Mouse (Mus musculus) lung, postnatal 25 days (tissue): ENCODE data around the gene Fxyd7.

Experiments used
- DNase-seq: peaks from one replicate; pipeline ENCODE4 v3.0.0; 2022; ENCODE audit warnings: low spot score

Gene Fxyd7

GRCm38 (mm10) chr7:31076492-31076891, 25.2 kb upstream of the Fxyd7 start, which contains the start of gene Fxyd3:
TSS of gene Fxyd3 (minus strand) at chr7:31076704.
- DNase-seq = no peak

GRCm38 (mm10) chr7:31074713-31075069, 23.4 kb upstream of the Fxyd7 start:
- DNase-seq = no peak

GRCm38 (mm10) chr7:31074061-31074712, 22.9 kb upstream of the Fxyd7 start:
- DNase-seq = no peak

- DNase-seq = no peak
Measured at GRCm38 (mm10) chr7:31073546-31073945, 22.3 kb upstream of the Fxyd7 start.

- DNase-seq = no peak
Measured at GRCm38 (mm10) chr7:31072326-31072725, 21.1 kb upstream of the Fxyd7 start.

- no peak for DNase-seq
Measured at GRCm38 (mm10) chr7:31070324-31070723, 19.1 kb upstream of the Fxyd7 start.

GRCm38 (mm10) chr7:31069491-31069890, 18.2 kb upstream of the Fxyd7 start:
- no peak for DNase-seq

GRCm38 (mm10) chr7:31067836-31068235, 16.6 kb upstream of the Fxyd7 start:
- DNase-seq = no peak

- DNase-seq = no peak
Measured at GRCm38 (mm10) chr7:31063074-31063560, 11.8 kb upstream of the Fxyd7 start.

GRCm38 (mm10) chr7:31060621-31061010, 9.3 kb upstream of the Fxyd7 start:
- DNase-seq = no peak

- DNase-seq = no peak
Measured at GRCm38 (mm10) chr7:31059919-31060620, 8.8 kb upstream of the Fxyd7 start.

GRCm38 (mm10) chr7:31059108-31059507, 7.8 kb upstream of the Fxyd7 start, which contains the start of gene Lgi4:
TSS of gene Lgi4 (plus strand) at chr7:31059342.
- DNase-seq = peak; percentile 88

- DNase-seq = no peak
Measured at GRCm38 (mm10) chr7:31058211-31058610, 6.9 kb upstream of the Fxyd7 start.

GRCm38 (mm10) chr7:31057730-31058129, 6.5 kb upstream of the Fxyd7 start:
- DNase-seq = no peak

- DNase-seq = no peak
Measured at GRCm38 (mm10) chr7:31057071-31057470, 5.8 kb upstream of the Fxyd7 start, which contains the start of gene Fxyd1. TSS of gene Fxyd1 (minus strand) at chr7:31057199.

- no peak for DNase-seq
Measured at GRCm38 (mm10) chr7:31056448-31056847, 5.2 kb upstream of the Fxyd7 start.

GRCm38 (mm10) chr7:31055883-31056282, 4.6 kb upstream of the Fxyd7 start:
- DNase-seq = peak; percentile 41

GRCm38 (mm10) chr7:31055354-31055824, 4.1 kb upstream of the Fxyd7 start:
- peak; percentile 68 for DNase-seq

- DNase-seq = no peak
Measured at GRCm38 (mm10) chr7:31054661-31055320, 3.5 kb upstream of the Fxyd7 start.

- DNase-seq = no peak
Measured at GRCm38 (mm10) chr7:31053882-31054447, 2.7 kb upstream of the Fxyd7 start.

GRCm38 (mm10) chr7:31052636-31053434, 1.6 kb upstream of the Fxyd7 start:
- no peak for DNase-seq

GRCm38 (mm10) chr7:31052251-31052635, 976 bp upstream of the Fxyd7 start:
- no peak for DNase-seq
